Comparison of ENCODE assay signal across 9 mouse cellular contexts in the genomic region with DNA sequence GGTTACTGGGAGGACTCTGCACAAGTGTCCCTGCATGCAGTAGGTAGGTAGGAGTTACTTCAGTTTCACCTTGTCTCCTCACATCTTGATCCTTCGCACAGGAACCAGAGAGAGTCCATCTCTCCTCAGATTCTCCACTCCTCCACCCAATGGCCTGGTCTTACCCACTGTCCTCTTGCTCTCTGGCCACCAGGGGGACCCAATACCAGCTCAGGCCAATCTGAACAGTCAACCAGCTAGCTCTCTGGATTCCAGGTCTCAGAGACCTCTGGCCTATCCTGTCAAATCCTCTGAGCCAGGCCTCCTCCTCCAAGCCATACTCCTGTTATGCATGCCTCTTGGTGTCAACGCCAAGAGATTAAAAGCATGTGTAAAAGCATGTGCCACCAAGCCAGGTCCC. TPM values are rescaled to one million over a fixed set of nuclear protein-coding genes. Genes with fewer than 3 reads are reported as not detected.
DNase-seq lines count a peak whose midpoint lies in the region; ATAC-seq and TF ChIP-seq lines count a peak whose summit lies in the region.
"Had no signal": no experiment of that assay in that cellular context is flagged by ENCODE, and none has a peak within 500 bp of the region (broad histone marks: within the 10 kb centered on the region; RNA-seq: fewer than 3 reads in every experiment).

No protein-coding gene starts in this region.

- peaks cover 95% of the 10 kb centered on the region for H3K36me3 ChIP-seq in E14TG2a.4 (ENCODE audit: insufficient read depth, low read length)
- H3K36me3 ChIP-seq in liver, embryonic 16.5 days (ENCODE audit: control insufficient read depth, insufficient read depth), result no peaks in the 10 kb centered on the region

- no peak overlapping the region for H3K27ac ChIP-seq in bone marrow macrophage, adult 2 months (ENCODE audit: insufficient read depth, low read depth, low read length)
- H3K27ac ChIP-seq in liver, embryonic 16.5 days (ENCODE audit: low read length), result no peak overlapping the region
- H3K27ac ChIP-seq: embryonic facial prominence, embryonic 12.5 days had no signal

- H3K4me1 ChIP-seq in E14TG2a.4 (replicated peaks; ENCODE audit: low read depth, low read length), result peaks cover under 1% of the 10 kb centered on the region
- peaks cover 33% of the 10 kb centered on the region for H3K4me1 ChIP-seq in bone marrow macrophage, adult 2 months (ENCODE audit: control insufficient read depth, insufficient read depth, low read length)
- H3K4me1 ChIP-seq in liver, embryonic 16.5 days (ENCODE audit: control insufficient read depth, low read depth, low read length), result peaks cover 1% of the 10 kb centered on the region

- no peaks in the 10 kb centered on the region for H3K27me3 ChIP-seq in E14TG2a.4 (ENCODE audit: insufficient read depth, low read length)
- no peaks in the 10 kb centered on the region for H3K27me3 ChIP-seq in liver, embryonic 16.5 days (ENCODE audit: control insufficient read depth, insufficient read depth, low read depth, low read length)
- H3K27me3 ChIP-seq: embryonic facial prominence, embryonic 12.5 days had no signal

- DNase-seq in heart, postnatal 10 days, result peak; percentile 59 to 75
- no peak for DNase-seq in heart, postnatal 25 days (ENCODE audit: low spot score)
- peak; percentile 55 for DNase-seq in induced T-regulatory cell, adult 2 months (ENCODE audit: low read depth)
- DNase-seq in right cerebral cortex, postnatal 10 days (ENCODE audit: low spot score in 2 of 2), result no peak
- no peak for DNase-seq in layer of hippocampus, adult 9-11 months

- no peak overlapping the region for H3K4me2 ChIP-seq in liver, embryonic 16.5 days (ENCODE audit: low read depth, low read length)
- H3K4me2 ChIP-seq: embryonic facial prominence, embryonic 12.5 days had no signal

- WGBS in liver, embryonic 16.5 days (ENCODE audit: insufficient replicate concordance), result 89% methylated on average over 2 of the region's 2 CpGs

- TF ChIP-seq CTCF in E14TG2a.4 (conservative IDR thresholded peaks at IDR 0.05; ENCODE audit: low read length), result peak; percentile 29
- TF ChIP-seq CTCF in bone marrow macrophage, adult 2 months (IDR thresholded peaks at IDR 0.05; ENCODE audit: low read depth, low read length), result peak; percentile 33; the same call in 1 of the 2 replicates

- no peak overlapping the region for H3K4me3 ChIP-seq in E14TG2a.4 (replicated peaks; ENCODE audit: low read length)
- no peak overlapping the region for H3K4me3 ChIP-seq in bone marrow macrophage, adult 2 months (ENCODE audit: insufficient read depth, low read length)
- H3K4me3 ChIP-seq in liver, embryonic 16.5 days (ENCODE audit: low read depth, low read length), result no peak overlapping the region
- H3K4me3 ChIP-seq: embryonic facial prominence, embryonic 12.5 days had no signal

- no peak overlapping the region for H3K9ac ChIP-seq in liver, embryonic 16.5 days (ENCODE audit: low read depth, low read length)
- H3K9ac ChIP-seq: embryonic facial prominence, embryonic 12.5 days had no signal

- no peak for TF ChIP-seq POLR2A in bone marrow macrophage, adult 2 months (IDR thresholded peaks at IDR 0.05; ENCODE audit: borderline replicate concordance, low read depth, low read length)

- intact Hi-C loops in heart, postnatal 10 days (cut with DNase I), result no loop called here
- intact Hi-C loops in heart, postnatal 25 days (cut with DNase I), result no loop called here

- H3K9me3 ChIP-seq in E14TG2a.4 (ENCODE audit: low read length), result no peaks in the 10 kb centered on the region
- no peaks in the 10 kb centered on the region for H3K9me3 ChIP-seq in liver, embryonic 16.5 days (replicated peaks; ENCODE audit: control insufficient read depth, low read length)
- H3K9me3 ChIP-seq: embryonic facial prominence, embryonic 12.5 days had no signal

- 0 out of 2 replicates have a peak, but pooled peaks have one; percentile 50 for ATAC-seq in liver, embryonic 16.5 days (ENCODE audit: low read depth)

RNA-seq across cellular contexts. Expression of gene Telo2, which starts 6.2 kb away (rescaled TPM):
- 10 to 100 TPM; 15.2 to 16.8 TPM for total RNA-seq in heart, postnatal 10 days (2021)
- 10 to 100 TPM; 10.8 to 12.2 TPM for total RNA-seq in heart, postnatal 25 days (2021)
- 8.3 and 9.5 TPM in 2 replicates for polyA plus RNA-seq in bone marrow macrophage, adult 2 months (2012; ENCODE audit: insufficient read depth, insufficient read length, missing spikeins)
- polyA plus RNA-seq in liver, embryonic 16.5 days (2015; fragmentation: Nextera tagmentation; extraction: Ambion mirVana), result 12.2 TPM in 2 replicates

RNA-seq across cellular contexts. Expression of gene Ptx4, which starts 11.0 kb away (rescaled TPM):
- 1 to 10 TPM; 1.9 to 4.6 TPM for total RNA-seq in heart, postnatal 10 days (2021)
- total RNA-seq in heart, postnatal 25 days (2021), result 1 to 10 TPM; 3.7 to 6.7 TPM
- not detected in 2 replicates for polyA plus RNA-seq in bone marrow macrophage, adult 2 months (2012; ENCODE audit: insufficient read depth, insufficient read length, missing spikeins)
- polyA plus RNA-seq in liver, embryonic 16.5 days (2015; fragmentation: Nextera tagmentation; extraction: Ambion mirVana), result not detected in 2 replicates

RNA-seq across cellular contexts. Expression of gene Clcn7, which starts 23.6 kb away (rescaled TPM):
- 10 to 100 TPM; 27.7 to 28.8 TPM for total RNA-seq in heart, postnatal 10 days (2021)
- 10 to 100 TPM; 25.5 to 27.5 TPM for total RNA-seq in heart, postnatal 25 days (2021)
- polyA plus RNA-seq in bone marrow macrophage, adult 2 months (2012; ENCODE audit: insufficient read depth, insufficient read length, missing spikeins), result 86.1 and 89.4 TPM in 2 replicates
- 9.9 and 10.3 TPM in 2 replicates for polyA plus RNA-seq in liver, embryonic 16.5 days (2015; fragmentation: Nextera tagmentation; extraction: Ambion mirVana)

RNA-seq across cellular contexts. Expression of gene Tmem204, which starts 26.2 kb away (rescaled TPM):
- total RNA-seq in heart, postnatal 10 days (2021), result 10 to 100 TPM; 42.1 to 42.2 TPM
- total RNA-seq in heart, postnatal 25 days (2021), result 10 to 100 TPM; 34.5 to 41.7 TPM
- polyA plus RNA-seq in bone marrow macrophage, adult 2 months (2012; ENCODE audit: insufficient read depth, insufficient read length, missing spikeins), result 0.80 TPM in 1 of 2 replicates, not detected in the other
- 6.2 and 7.3 TPM in 2 replicates for polyA plus RNA-seq in liver, embryonic 16.5 days (2015; fragmentation: Nextera tagmentation; extraction: Ambion mirVana)

RNA-seq across cellular contexts. Expression of gene Ccdc154, which starts 52.7 kb away (rescaled TPM):
- total RNA-seq in heart, postnatal 10 days (2021), result under 1 TPM in 1 of 2 experiments, not detected in 1; 0.10 TPM
- not detected for total RNA-seq in heart, postnatal 25 days (2021)
- 0.33 TPM in 1 of 2 replicates, not detected in the other for polyA plus RNA-seq in bone marrow macrophage, adult 2 months (2012; ENCODE audit: insufficient read depth, insufficient read length, missing spikeins)
- 0.04 TPM in 1 of 2 replicates, not detected in the other for polyA plus RNA-seq in liver, embryonic 16.5 days (2015; fragmentation: Nextera tagmentation; extraction: Ambion mirVana)
- polyA plus RNA-seq: embryonic facial prominence, embryonic 12.5 days had no signal

Comparison
In these comparisons a context has a peak if more than half of its experiments do, and no peak if none do; other contexts are left out.
1. DNase-seq: peak in heart, postnatal 10 days (2 of 2) and induced T-regulatory cell, adult 2 months (single experiment); none in heart, postnatal 25 days (single experiment), right cerebral cortex, postnatal 10 days (0 of 2) and layer of hippocampus, adult 9-11 months (single experiment).